Mouse (Mus musculus): ENCODE results near the gene Bcar3.

Gene Bcar3

DNA sequence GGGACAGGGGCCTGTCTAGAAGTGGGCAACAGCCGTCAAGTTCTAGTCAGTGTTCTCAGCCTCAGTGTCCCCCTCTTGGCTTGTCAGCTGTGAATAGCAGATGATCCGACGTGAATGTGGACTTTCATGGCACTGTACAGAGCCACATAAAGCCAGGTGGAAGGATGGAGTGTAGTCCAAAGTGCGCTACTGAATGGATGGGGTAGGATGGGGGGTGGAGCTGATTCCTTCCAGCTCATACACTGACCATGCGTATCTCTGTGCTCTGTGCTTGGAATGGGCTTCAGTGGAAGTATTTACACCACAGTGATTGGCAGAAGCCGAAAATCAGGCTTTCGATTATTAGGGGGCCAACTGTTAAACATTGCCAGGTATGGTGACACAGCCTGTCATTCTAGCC, 45.0 kb downstream of the Bcar3 start:
- DNase-seq: no peak

- DNase-seq: no peak
These were observed 46.5 kb downstream of the Bcar3 start for GRCm38 (mm10) chr3:122340135-122341068.

GRCm38 (mm10) chr3:122343437-122343853, 49.5 kb downstream of the Bcar3 start:
- no peak for DNase-seq

- no peak for DNase-seq
These were observed 50.4 kb downstream of the Bcar3 start for GRCm38 (mm10) chr3:122344350-122344749.

GRCm38 (mm10) chr3:122345977-122346472, 52.1 kb downstream of the Bcar3 start:
- no peak for DNase-seq

DNA sequence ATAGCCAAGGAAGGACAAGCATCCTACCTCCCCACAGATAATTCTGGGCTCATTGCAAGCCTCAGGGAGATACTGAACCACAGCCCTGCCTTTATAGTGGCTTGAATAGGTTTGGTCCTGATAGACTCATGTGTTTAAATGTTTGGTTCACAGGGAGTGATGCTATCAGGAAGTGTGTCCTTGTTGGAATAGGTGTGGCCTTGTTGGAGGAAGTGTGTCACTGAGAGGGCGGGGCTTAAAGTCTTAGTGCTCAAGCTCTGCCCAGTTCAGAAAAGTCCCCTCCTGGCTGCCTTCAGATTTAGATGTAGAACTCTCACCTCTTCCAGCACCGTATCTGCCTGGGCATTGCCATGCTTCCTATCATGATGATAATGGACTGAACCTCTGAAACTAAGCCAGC, 52.7 kb downstream of the Bcar3 start:
- DNase-seq: no peak

DNA sequence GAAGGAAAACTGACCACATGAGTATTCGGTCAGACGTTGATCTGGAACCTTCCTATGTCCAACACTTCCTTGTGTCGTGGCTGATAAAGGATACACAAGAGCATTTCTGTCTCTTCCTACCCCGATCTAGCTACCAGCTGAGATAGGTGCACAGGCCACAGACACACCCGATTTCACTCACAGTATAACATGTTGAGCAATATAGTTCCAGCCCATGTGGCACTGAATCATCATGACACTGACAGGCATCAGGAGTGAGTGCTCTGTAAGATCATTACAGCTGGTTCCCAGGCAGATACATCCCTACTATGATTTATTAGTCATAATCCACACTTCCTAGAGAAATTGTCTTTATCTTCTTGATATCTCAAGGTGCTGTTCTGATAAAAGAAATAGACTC, 54.7 kb downstream of the Bcar3 start:
- no peak for DNase-seq

DNA sequence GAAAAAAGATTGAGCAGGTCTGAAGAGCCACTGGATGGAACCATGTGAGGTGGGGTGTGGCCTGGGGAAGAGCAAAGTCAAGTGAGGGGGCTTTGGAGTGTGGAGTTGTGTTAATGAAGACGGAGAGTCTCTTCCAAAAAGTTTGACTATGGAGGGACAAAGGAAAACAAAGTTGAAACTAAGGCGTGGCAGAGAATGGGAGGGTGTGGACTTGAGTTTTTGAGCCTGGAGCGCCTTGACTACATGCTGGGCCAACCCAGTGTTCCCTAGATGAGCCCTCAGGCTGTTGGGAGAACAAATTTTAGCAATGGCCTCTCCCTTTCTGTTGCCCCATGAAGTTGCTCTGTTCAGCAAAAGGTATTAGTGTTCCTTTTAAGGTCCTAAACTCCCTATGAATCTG, 58.9 kb downstream of the Bcar3 start:
- no peak for DNase-seq

DNA sequence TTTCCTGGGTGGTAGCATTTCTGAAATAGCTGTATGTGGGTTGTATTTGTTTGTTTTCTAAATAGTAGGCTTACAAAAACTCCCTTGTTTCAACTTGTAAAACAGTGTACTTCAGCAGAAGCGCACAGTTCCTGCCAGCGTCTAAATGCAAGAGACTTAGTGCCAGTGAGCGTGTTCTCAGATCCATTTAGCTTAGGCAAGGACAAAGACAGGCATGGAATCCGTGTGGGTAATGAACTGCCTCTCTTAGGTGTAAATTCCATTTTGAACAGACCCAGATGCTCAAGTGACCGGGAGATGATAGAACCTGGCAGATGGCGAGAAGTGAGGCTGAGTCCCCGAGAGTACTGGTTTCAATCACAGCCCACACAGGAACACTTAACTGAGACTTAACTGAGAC, 65.5 kb downstream of the Bcar3 start:
- DNase-seq: no peak

GRCm38 (mm10) chr3:122359954-122360353, 66.0 kb downstream of the Bcar3 start:
- no peak for DNase-seq

- no peak for DNase-seq
These were observed 66.8 kb downstream of the Bcar3 start for GRCm38 (mm10) chr3:122360721-122361138.

GRCm38 (mm10) chr3:122362719-122363118, 68.8 kb downstream of the Bcar3 start:
- DNase-seq: no peak

- no peak for DNase-seq
These were observed 70.6 kb downstream of the Bcar3 start for GRCm38 (mm10) chr3:122364565-122364964.

DNA sequence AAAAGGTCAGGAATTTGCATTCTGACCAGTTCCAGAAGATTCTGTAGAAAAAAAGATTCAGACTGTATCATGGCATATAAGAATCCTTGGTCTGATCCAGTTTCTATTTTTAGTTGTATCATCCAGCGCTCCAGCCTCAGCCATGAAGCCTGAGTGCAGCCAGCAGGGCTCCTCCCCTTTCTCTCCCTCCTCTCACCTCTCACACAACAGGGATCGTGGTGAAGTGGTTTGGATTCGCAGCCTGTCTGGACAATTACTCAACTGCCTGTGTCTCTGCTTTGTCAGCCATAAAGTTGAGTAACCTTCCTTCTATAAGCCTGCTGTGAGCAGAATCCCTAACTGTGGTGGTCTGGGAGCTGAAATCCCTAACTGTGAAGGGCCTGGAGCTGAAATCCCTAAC, 71.4 kb downstream of the Bcar3 start:
- no peak for DNase-seq

DNA sequence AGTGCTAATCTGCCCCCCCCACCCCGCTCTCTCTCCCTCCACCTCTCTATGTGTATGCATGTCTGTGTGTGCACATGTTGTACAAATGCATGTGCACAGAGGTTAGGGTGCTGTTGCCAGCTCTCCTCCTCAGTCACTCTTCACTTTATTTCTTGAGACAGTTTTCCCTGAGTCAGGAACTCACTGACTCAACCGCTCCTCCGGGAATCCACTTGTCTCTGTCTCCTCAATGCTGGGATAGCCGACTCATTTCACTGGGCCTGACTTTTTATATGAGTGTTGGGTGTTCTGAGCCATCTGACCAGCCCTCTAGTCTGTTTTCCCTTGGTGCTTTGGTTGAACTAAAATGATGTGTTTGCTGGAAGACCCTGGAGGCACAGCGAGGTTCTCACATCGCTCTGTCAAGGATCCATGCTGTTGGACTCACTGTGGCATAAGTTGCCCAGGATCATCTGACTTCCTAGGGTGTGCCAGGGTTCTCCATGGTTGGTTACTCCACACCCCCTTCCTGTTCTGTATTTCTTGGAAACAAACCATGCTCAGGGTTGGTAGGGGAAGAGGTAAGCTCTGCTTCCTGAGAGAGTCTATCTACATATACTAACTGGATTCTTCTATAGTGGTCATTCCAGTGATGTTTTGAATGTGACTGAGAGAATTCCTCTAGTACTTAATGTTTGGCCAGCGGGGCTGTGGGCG, 77.9 kb downstream of the Bcar3 start:
- no peak for DNase-seq

DNA sequence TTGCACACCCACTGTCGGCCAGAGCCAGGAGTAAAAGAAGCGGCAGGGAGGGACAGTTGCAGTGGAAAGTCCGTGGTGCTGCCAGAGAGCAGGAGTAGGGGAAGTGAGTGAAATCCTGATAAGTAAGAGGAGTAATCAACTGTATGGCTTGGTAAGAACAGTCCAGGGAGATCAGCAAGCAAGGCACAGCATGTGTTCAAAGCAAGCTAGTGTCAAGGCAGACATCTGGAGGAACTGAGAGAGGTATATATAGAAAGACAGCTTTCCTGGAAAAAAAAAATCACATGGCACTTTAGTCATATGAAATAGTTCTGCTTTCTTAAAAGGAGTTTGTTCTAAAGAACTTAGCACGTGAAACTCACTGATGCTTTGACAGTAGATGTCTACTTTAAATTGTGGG, 78.7 kb downstream of the Bcar3 start:
- DNase-seq: no peak

- no peak for DNase-seq
These were observed 82.1 kb downstream of the Bcar3 start for GRCm38 (mm10) chr3:122376011-122376410.

- no peak for DNase-seq
These were observed 82.5 kb downstream of the Bcar3 start for GRCm38 (mm10) chr3:122376412-122376831.

GRCm38 (mm10) chr3:122376841-122377464, 83.0 kb downstream of the Bcar3 start:
- no peak for DNase-seq

DNA sequence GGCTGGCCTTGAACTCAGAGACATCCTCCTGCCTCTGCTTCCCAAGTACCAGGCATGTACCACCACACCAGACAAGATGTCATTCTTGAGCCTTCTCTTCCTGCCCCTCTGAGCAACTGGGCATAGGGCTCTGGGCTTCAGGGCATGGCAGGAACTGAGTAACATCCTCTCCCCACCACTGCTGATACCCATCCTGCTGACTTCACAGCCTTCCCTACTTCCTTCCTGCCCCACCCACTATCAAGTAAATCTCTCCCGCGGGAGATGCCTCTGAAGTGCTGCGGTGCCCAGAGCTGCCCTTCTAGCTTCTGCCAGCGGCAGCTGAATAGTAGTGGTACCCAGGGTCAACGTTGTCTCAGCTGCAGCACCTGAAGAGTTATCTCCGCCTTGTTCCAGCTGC, 84.7 kb downstream of the Bcar3 start:
- no peak for DNase-seq

DNA sequence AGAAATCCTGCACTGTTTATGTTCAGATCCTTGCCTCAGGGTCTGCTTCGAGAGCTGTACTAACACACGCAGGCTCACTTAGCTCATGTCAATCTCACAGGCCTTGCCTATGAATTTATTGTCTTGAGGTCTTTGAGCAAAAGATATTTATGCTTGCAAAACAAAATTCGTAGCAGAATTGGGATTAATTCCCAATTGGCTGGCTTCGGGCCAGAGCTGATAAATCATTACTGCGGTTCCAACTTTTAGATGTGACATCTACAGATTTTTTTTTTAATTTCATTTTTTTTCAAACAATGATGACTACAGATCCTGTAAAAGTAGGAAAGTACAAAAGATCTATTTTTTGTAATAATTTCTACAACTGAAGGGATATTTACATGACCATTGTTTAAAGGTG, 86.8 kb downstream of the Bcar3 start:
- no peak for DNase-seq

DNA sequence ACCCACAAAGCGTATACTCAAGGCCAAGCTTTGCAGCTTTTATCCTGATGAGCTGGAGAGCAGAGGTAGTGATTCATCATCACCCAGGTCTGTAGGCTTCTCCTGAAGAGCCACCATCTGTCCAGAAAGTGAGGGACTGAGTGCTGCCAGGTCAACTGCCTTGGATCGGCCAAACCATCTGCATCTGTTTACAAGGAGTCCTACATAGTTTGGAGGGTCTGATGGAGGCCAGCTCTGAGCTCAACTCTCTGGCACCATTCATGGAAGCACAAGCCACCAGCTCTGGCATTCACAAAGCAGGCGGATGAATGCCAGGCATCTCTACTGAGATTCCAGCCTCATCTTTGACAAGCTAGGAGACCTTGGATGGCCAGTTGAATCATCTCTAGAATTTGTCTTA, 87.7 kb downstream of the Bcar3 start:
- no peak for DNase-seq

- DNase-seq: no peak
These were observed 92.5 kb downstream of the Bcar3 start for GRCm38 (mm10) chr3:122386444-122386843.

- DNase-seq: no peak
These were observed 93.8 kb downstream of the Bcar3 start for GRCm38 (mm10) chr3:122387771-122388170.
